Mouse (Mus musculus) bone marrow, adult 2 months (tissue): Measurements from ENCODE around the gene Aqp1. TPM values are rescaled to one million over a fixed set of nuclear protein-coding genes. Genes with fewer than 3 reads are reported as not detected.

Experiments
- H3K27ac ChIP-seq: fragments of 200-500 bp; 2 replicates; pipeline ENCODE4 v1.5.1; 2012; ENCODE audit warnings: low read depth, mild to moderate bottlenecking, control low read depth, inconsistent platforms, low read length; ENCODE audit not compliant: control insufficient read depth, poor library complexity, insufficient read depth
- H3K4me1 ChIP-seq: fragments of 200-500 bp; 2 replicates; pipeline ENCODE4 v1.6.1; 2011; ENCODE audit warnings: low read length; ENCODE audit not compliant: control insufficient read depth, insufficient read depth
- H3K4me3 ChIP-seq: fragments of 200-500 bp; replicated peaks from 2 replicates; pipeline ENCODE3; 2011; ENCODE audit warnings: mild to moderate bottlenecking, low read depth, low read length, control low read depth; ENCODE audit not compliant: control insufficient read depth
- CTCF ChIP-seq: fragments of 200-500 bp; IDR thresholded peaks from 2 replicates; pipeline ENCODE4 v1.5.1; 2011; ENCODE audit warnings: low read length, control low read depth; ENCODE audit not compliant: control insufficient read depth, insufficient read depth
- POLR2A ChIP-seq: fragments of 200-500 bp; IDR thresholded peaks from 2 replicates; pipeline ENCODE4 v1.6.1; 2011; ENCODE audit warnings: low read depth, mild to moderate bottlenecking, control low read depth, low read length, borderline replicate concordance; ENCODE audit not compliant: control insufficient read depth
- WGBS: fragments of 180-500 bp; shearing (Covaris S2); methylation state at CpG from one replicate; pipeline ENCODE4 v1.1.7; 2018; 5-methylcytosine and 5-hydroxymethylcytosine counted together
- polyA plus RNA-seq: library from polyadenylated mRNA; stranded (reverse); fragments of >200 nt; gene quantifications from 2 replicates; pipeline ENCODE4 v1.2.4, GENCODE M21; 2011; ENCODE audit warnings: low replicate concordance; ENCODE audit not compliant: missing spikeins, insufficient read depth, insufficient read length

The Aqp1 gene
- polyA plus RNA-seq, 1 experiment, result 226 TPM

DNA sequence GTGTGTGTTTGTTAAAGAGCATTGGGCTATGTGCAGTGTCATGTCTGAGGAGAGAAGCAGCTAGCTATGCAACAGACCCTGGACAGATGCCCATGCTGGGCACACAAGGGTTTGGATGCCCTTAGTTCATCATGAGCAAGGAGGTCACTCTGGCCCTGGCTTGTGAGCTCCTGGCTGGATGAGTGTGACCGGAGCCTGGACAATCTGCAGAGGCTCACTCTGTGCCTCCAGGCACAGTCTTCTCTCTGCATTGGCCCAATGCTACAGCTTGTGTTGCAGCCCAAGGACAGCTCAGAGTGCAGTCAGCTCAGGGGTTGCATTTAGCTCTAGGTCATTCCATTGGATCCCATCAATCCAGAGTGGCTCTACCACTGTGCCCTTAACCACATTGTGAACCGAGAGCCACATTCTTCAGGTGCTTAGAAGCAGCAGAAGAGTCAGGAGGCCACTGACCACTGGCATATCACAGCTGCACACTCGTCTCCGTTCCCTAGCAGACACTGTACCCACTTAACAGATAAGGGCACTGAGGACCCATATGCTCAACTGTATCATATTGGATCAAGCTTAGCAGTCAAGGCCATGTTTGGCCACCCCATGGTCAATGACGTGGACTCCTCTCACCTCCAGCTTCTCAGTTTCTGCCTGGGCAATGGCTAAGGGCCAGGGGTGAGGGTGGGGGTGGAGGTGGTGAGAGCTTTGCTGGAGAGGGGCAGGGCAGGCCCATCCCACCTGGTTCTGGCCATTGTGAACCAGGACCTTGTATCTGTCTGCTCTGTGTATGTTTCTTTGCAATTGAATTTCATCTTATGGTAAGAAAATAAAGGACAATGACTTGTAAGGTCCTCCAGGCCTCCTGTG, 11.7 kb downstream of the Aqp1 start:
- peak overlapping the region; percentile 48; the same call in 1 of the 2 replicates for H3K27ac ChIP-seq
- no peaks in the 10 kb centered on the region for H3K4me1 ChIP-seq
- TF ChIP-seq POLR2A (no peak), CTCF (no peak)
- H3K4me3 ChIP-seq, result no peak overlapping the region
- 72% methylated on average over 5 of the region's 5 CpGs for WGBS

DNA sequence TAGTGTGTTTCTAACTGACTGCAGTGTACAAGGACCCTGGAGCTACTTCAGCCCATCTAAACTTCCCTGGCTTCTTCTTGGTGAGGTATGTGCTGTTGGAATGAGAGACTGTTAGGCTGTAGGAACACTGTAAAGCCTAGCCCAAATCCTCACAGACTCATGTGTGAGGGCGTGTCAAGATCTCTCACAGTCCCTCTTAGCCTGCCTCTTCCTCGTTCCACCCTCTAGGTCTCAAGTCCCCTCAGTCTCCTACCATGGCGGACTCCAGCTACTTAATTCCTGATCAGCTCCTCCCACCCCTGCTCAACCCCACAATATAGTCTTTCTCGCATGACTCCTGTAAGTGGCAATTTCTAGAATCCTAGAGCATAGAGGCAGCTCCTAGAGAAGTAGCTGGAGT, 13.0 kb downstream of the Aqp1 start:
- H3K4me3 ChIP-seq, result no peak overlapping the region
- WGBS, result 79% methylated on average over 4 of the region's 4 CpGs
- no peak overlapping the region for H3K27ac ChIP-seq
- no peak for TF ChIP-seq POLR2A
- TF ChIP-seq CTCF, result no peak
- no peaks in the 10 kb centered on the region for H3K4me1 ChIP-seq

DNA sequence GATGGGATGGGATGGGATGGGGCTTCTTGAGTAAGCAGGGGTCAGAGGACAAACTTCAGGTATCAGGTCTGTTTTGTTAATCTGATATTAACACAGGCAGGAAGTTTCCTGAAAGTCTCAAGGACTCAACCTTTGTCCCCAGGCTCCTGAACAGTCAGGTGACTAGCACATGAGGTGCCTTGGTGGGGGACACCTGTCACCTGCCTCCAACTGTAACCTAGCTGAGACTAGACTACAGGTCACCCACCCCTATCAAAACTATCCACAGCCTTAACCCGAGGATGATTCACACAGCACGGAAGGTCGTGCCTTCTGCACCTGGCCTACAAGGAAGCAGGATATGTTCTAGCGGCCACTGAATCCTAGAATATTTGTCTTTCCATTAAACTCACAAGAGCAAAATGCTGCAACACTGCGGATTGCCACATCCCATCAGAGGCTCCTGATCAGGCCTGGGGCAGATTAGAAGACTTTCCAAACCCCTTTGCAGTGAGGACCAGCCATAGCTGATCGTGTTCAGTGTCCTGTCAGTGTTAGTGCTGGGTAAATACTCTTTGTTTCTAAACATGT, 14.2 kb downstream of the Aqp1 start:
- Histone ChIP-seq H3K4me1 (no peaks in the 10 kb centered on the region), H3K4me3 (no peak overlapping the region), H3K27ac (no peak overlapping the region)
- TF ChIP-seq POLR2A, result no peak
- TF ChIP-seq CTCF, result no peak
- WGBS, result 92% methylated on average over 6 of the region's 6 CpGs

DNA sequence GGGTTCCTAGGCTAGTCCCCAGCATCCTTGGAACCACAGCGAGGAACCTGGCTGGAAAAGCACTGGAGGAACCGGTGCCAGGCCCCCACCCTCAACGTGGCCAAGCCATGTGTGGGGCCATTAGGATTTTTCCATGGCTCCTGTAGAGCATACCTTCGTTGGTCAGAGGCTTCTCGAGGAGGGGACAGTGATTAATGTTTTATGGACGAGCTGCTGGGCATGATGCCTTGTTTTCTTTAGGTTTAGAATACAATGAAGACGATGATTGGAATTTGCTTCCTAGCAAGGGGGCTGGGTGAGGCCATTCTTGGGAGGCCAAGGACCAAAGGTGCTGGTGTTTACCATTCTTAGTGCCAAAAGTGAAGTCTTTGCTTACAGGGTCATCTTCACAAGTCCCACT, 15.5 kb downstream of the Aqp1 start:
- 80% methylated on average over 7 of the region's 7 CpGs for WGBS
- no peaks in the 10 kb centered on the region; the same call in 1 of the 2 replicates for H3K4me1 ChIP-seq

DNA sequence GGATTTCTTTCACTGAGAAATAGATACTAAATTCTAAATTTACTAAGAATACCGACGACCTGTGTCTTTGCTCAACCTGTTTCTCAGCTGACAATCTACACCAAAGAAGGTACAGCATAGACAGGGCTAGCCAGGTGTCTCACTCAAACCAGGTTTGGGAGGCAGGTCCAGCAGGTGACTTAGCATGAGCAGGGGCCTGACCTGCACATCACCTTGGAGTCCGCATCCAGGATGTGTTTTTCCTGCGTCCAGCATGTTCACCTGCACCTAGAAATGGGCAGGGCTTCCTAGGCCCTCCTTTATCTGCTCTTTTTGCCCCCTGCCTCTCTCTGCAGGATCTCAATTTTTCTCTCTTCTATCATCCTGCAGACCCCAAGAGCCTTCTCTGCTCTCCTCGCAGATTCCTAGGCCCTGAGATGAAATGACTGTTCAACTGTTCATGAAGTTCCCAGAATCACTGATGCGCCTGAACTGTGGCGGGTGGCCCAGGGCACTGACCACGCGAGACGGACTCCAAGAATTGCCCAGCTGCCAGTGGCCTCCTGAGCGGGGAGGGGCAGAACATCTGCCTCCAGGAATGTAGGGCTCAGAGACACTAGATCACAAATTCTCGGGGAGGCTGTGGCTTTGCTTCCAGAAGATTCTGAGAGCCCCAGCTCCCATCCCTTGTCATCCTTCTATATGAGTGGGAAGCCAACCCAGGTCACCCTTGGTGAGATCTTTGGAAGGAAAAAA, 17.6 kb downstream of the Aqp1 start:
- WGBS, result 82% methylated on average over 12 of the region's 12 CpGs
- H3K4me1 ChIP-seq, result no peaks in the 10 kb centered on the region; the same call in 1 of the 2 replicates
- no peak overlapping the region for H3K4me3 ChIP-seq
- no peak for TF ChIP-seq CTCF
- no peak for TF ChIP-seq POLR2A
- H3K27ac ChIP-seq, result no peak overlapping the region

More for the DNA sequence above, 15.5 kb downstream of the Aqp1 start:
- Histone ChIP-seq H3K4me3 (no peak overlapping the region), H3K27ac (no peak overlapping the region)
- TF ChIP-seq POLR2A (no peak), CTCF (no peak)

DNA sequence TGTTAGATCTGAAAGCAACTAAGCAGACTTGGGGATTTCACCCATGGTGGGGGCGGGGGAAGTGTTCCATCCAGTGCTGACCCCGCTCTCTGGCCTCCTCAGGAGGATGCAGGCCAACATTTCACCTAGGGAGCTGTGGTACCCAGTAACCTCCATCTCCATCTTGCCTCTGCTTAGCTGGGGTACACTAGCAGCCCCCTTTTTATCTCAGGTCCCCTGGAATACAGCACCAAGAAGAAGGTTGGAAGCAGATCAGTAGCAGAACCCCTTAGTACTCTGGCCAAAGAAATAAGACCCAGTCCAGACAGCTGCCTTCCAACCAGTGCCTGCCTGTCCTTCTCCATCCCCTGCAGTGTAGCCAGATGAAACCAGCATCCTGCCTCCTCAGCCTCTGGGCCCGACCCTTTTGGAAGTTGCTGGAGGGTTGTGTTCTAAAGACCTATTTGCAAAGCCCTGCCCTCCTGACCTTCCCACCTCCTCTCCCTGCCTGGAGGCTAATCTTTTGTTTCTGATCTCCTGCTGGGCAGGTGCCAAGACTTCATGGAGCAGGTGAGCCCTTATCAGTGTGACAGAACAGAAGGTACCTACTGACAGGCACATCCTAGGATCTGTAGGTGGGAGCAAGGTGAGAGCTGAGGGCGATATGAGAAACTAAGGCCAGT, 18.4 kb downstream of the Aqp1 start:
- TF ChIP-seq CTCF (no peak), POLR2A (no peak)
- H3K27ac ChIP-seq, result no peak overlapping the region; the same call in 1 of the 2 replicates
- WGBS, result 82% methylated on average over 4 of the region's 4 CpGs
- no peak overlapping the region for H3K4me3 ChIP-seq
- no peaks in the 10 kb centered on the region; the same call in 1 of the 2 replicates for H3K4me1 ChIP-seq

DNA sequence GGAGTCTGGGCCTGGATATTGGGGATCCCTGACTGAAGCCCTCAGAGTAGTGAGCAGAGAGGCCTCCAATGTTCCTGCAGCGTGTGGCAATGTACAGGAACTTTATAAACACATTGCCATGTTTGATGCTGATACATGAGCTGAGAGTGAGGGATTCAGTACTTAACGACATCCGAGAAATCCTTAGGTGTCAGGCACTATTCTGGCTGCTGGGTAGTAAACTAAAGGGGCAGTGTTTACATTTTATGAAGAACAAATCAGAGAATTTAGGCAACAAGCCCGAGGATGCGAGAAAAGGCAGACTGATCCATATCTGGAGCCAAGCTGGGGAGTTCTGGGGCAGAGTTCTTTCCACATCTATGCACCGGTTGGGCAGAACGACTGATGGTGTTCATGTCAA, 19.3 kb downstream of the Aqp1 start:
- peak overlapping the region; percentile 24; the same call in 1 of the 2 replicates for H3K27ac ChIP-seq
- H3K4me1 ChIP-seq, result peaks cover 1% of the 10 kb centered on the region; the same call in 1 of the 2 replicates
- no peak overlapping the region for H3K4me3 ChIP-seq
- TF ChIP-seq POLR2A, result no peak
- no peak for TF ChIP-seq CTCF
- WGBS, result 66% methylated on average over 7 of the region's 7 CpGs
